Mouse (Mus musculus): ENCODE results near the gene Med26. TPM values are rescaled to one million over a fixed set of nuclear protein-coding genes. Genes with fewer than 3 reads are reported as not detected.

Med26 gene
- total RNA-seq, 2 experiments from 2014 or later, result 8.9 to 14.6 TPM

- ATAC-seq (replicated peaks; ENCODE audit: low FRiP score, low TSS enrichment, poor library complexity, severe bottlenecking), result 0 out of 2 replicates have a peak, but pooled peaks have one; percentile 11
Measured at GRCm38 (mm10) chr8:72493381-72493780, 54.7 kb downstream of the Med26 start.

DNA sequence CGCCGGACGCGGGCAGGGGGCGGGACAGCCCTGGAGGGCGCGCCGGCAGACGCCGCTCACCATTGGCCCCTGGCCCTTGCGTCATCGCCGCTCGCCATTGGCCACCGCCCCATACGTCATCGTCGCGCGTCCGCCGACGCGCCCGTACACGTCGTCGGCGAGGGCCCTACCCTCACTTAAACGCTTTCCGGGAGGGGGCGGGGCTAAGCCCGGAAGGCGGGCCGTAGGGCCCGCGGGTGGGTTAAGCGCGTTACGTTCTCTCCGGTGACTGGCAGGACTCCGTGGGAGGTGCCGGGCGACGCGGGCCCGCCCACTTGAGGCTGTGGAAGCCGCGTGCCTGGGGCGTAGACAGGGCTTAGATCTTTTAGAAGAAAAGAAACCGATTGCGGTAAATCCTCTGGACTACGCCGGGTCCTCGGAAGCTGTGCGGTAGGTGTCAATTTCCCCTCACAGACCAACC is 55.4 kb downstream of the Med26 start:
- peak; percentile 93 for ATAC-seq (replicated peaks; ENCODE audit: low FRiP score, low TSS enrichment, poor library complexity, severe bottlenecking)

- 0 out of 2 replicates have a peak, but pooled peaks have one; percentile 3 for ATAC-seq (replicated peaks; ENCODE audit: low FRiP score, low TSS enrichment, poor library complexity, severe bottlenecking)
Measured at GRCm38 (mm10) chr8:72491680-72492621, 56.1 kb downstream of the Med26 start, which contains the start of gene Slc35e1. Slc35e1 (minus strand) TSS chr8:72492614.

GRCm38 (mm10) chr8:72491017-72491416 is 57.1 kb downstream of the Med26 start:
- ATAC-seq (replicated peaks; ENCODE audit: low FRiP score, low TSS enrichment, poor library complexity, severe bottlenecking), result no peak

DNA sequence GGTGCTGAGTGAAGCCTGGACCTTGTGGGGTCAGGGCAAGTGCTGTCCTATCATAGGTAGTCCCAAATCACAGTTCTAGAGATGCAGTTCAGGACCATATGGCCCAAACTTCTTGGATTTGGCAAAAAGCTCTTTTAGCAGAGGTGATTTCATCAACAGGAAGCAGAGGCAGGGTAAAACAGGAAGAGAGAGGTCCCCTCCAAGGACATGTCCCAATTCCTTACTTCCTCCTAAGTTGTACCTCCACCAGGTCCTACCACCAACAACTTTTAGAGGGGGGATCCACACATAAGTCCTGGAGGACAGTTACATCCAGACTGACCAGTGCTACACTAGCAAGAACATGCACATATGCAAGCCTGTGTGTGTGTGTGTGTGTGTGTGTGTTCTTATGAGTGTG is 61.1 kb downstream of the Med26 start:
- no peak for ATAC-seq (replicated peaks; ENCODE audit: low FRiP score, low TSS enrichment, poor library complexity, severe bottlenecking)

DNA sequence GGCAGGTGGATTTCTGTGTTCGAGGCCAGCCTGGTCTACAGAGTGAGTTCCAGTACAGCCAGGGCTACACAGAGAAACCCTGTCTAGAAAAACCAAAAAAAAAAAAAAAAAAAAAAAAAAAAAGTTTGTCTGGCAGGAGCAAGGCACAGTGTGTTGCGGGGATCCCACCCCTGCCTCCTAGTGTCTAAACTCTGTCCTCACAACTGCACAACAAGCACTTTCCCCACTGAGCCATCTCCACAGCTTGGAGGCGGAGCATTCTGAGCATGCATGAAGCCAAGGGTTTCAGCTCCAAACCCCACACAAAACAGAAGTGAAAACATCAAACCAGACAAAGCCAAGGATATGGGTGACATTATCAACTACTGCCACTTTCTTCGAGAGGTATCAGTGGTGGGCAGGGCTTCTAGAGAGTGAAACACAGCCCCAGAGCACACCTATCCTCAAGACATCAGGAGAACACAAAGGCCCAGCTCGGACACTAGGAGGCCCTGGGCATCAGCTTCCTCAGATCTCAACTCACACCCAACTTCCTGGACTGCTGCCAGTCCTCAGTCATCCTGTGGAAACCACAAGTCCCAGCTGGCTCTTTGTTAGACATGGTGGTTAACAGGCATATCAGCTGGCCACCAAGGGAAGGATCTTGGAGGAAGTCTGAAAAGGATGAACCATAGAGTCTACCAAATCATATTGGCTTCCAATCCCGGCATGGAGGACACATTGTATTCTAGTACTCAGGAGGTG is 62.4 kb downstream of the Med26 start:
- ATAC-seq (replicated peaks; ENCODE audit: low FRiP score, low TSS enrichment, poor library complexity, severe bottlenecking), result peak; percentile 83

DNA sequence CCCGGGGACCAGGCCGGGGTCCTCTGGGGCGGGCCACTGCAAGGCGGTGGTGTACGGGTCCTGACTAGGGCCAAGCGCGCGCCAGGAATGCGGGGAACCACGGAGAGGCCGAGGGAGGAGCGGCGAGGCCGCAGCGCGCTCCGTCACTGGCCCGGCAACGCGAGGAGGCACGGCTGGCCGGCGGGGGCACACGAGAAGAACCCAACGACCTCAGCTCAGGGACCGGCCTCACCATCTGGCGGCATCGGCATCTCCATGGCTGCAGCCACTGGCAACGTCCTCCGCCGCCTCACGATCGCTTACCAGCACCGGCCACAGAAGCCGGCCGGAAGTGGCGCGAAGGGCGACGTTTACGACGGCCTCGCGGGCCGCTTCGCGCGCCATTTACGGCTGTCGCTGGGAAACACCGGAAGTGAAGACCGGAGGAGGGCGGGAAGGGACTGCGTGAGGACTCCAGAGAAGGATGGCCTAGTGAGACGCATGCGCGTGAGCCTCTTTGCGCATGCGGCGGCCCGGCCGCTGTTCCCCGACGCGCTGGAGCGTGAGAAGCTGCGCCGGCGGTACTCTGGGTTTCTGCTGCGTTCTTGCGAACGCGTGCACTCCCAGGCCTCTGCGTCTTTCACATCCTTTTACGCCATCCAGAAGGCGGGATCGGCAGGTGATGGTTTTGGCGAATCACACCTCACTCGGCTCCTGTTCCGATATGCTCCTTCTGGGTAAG is 73.1 kb downstream of the Med26 start, which contains the start of gene Cherp:
Cherp (minus strand) TSS at position 401 of the 721 bp plus-strand sequence.
- peak; percentile 94 for ATAC-seq (replicated peaks; ENCODE audit: low FRiP score, low TSS enrichment, poor library complexity, severe bottlenecking)

DNA sequence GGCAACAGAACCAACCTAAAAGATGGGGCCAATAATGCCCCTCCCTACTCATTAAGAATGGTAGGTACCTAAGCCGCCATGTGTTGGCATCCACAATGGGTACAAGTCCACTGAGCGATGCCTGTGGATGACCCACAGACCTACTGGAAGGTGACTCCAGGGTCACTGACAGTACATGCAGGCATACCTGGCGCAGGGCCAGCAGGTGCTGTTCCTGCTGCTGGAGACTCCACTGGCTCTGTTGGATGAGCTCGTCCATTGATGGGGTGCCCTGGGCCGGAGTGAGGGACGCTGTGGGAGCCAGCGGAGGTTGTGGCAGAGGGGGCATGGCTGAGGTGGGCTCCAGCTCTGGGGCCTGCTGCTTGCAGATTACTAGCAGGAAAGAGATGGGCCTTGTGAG is 77.4 kb downstream of the Med26 start:
- ATAC-seq (replicated peaks; ENCODE audit: low FRiP score, low TSS enrichment, poor library complexity, severe bottlenecking), result no peak

GRCm38 (mm10) chr8:72469984-72470383 is 78.1 kb downstream of the Med26 start:
- no peak for ATAC-seq (replicated peaks; ENCODE audit: low FRiP score, low TSS enrichment, poor library complexity, severe bottlenecking)

DNA sequence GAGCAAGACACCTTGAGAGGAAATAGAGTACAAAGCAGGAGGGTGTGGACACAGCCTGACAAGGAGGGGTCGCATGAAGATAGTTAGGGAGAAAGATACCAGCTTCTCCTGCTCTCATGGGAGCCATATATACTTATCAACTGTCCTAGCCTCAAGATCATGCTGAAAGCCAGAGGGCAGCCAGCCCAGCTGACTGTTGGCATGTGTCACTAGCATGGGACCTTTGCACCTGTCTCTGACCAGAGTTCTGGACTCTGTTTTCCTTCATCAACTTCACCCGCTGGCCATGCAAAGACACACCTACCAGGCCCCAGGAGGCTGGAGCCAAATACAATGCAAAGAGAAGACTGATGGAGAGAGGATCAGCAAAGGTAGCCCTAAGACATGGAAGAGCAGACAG is 78.8 kb downstream of the Med26 start:
- no peak for ATAC-seq (replicated peaks; ENCODE audit: low FRiP score, low TSS enrichment, poor library complexity, severe bottlenecking)

DNA sequence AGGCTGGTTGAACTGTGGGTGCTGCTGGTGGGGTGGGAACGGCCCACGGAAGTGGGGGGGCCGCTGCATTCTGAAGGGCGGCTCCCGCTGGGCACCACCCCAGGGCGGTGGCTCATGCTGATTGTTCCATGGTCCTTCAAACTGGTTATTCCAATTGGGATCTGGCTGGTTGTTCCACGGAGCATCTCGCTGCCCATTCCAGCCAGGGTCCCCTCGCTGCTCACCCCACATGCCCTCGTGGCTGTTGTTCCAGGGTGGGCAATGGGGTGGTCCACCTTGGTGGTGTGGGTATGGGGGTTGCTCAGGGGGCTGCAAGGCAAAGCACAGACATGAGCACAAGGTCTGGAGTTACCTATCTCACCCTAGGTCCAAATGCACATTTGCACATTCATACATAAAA is 83.9 kb downstream of the Med26 start:
- no peak for ATAC-seq (replicated peaks; ENCODE audit: low FRiP score, low TSS enrichment, poor library complexity, severe bottlenecking)

DNA sequence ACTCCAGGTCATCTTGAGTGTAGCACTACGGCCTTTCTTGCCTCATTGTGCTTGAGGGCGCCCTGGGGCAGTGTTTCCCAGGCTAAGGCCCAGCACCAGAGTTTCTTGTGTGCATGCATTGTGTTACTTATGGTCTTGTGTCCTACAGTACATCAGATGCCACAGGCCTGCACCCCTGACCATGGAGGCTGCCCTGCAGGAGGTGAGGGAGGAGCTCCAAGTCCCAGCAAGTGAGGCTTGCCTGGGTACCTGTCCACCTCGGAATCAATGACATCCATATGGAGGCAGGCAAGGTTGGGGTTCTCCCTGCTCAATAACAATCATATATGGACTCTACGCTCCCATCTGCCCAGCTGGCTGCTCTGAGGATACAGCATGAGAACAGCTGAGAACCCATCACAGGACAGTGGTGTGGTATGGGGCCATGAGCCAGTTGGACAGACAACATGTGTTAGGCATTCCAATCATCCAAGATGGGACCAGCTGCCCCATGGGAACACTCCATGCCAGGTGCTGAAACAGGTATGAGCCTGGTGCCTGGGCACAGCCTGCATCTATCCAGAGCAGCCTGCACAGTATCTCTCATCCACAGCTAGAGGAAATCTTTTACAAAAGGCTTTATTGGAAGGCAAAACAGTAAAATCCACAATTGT is 88.1 kb downstream of the Med26 start:
- no peak for ATAC-seq (replicated peaks; ENCODE audit: low FRiP score, low TSS enrichment, poor library complexity, severe bottlenecking)

GRCm38 (mm10) chr8:72458457-72458856 is 89.6 kb downstream of the Med26 start:
- ATAC-seq (replicated peaks; ENCODE audit: low FRiP score, low TSS enrichment, poor library complexity, severe bottlenecking), result no peak

- no peak for ATAC-seq (replicated peaks; ENCODE audit: low FRiP score, low TSS enrichment, poor library complexity, severe bottlenecking)
Measured at GRCm38 (mm10) chr8:72457806-72458205, 90.3 kb downstream of the Med26 start.

DNA sequence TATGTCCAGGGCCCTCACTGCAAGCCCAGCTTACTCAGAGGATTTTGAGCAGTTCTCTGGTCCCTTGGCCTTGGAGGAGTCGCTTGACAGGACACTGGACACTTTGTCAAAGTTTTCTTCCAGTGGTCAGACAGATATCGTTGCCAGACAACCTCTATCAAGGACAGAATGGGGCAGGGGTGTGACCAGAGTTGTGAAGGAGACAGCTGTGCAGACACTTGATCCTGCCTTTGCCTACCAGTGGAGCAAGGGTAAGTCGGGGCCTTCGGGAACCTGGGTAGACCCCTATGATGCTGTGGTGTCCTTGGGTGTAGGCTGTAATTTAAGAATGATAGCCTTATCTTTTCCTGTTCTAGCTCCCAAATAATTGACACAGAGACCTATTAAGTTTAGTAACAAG is 92.8 kb downstream of the Med26 start:
- no peak for ATAC-seq (replicated peaks; ENCODE audit: low FRiP score, low TSS enrichment, poor library complexity, severe bottlenecking)

DNA sequence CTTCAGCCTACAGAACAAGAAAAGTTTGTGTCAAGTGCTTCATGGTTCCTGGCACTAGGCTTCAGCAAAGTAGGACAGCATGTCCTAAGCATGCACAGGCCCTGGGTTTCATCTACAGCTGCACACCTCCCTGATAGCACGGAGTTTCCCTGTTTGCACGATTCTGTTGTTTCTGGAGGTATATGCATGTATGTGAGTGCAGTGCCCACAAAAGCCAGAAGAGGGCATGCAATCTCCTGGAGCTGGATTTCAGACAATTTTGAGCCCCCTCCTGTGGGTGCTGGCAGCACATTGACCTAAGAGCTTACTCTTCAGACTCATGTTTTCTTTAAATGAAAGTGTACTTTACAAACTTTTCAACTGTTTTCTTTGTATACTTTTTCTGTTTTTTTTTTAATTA is 94.2 kb downstream of the Med26 start:
- ATAC-seq (replicated peaks; ENCODE audit: low FRiP score, low TSS enrichment, poor library complexity, severe bottlenecking), result no peak

GRCm38 (mm10) chr8:72451516-72451915 is 96.6 kb downstream of the Med26 start:
- ATAC-seq (replicated peaks; ENCODE audit: low FRiP score, low TSS enrichment, poor library complexity, severe bottlenecking), result peak; percentile 72

DNA sequence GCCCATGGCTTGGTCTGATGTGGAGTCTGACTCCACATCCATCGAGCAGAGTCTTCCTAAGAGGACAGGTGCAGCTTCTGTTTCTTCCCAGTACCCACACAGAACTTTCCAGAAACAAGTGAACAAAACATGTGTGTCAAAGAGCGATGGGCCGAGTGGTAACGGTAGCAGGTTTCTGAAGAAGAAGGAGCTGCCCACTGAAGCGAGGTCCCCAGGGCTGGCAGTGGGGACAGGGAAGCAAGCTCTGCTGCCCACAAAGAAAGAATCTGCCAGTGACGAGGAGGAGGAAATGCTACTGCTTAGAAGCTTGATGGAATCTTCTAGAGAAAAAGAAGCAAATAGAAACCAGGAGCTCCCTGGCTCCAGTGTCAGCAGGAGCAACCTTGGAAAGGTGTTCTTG is 103.0 kb downstream of the Med26 start:
- no peak for ATAC-seq (replicated peaks; ENCODE audit: low FRiP score, low TSS enrichment, poor library complexity, severe bottlenecking)
